Mouse (Mus musculus): Measurements from ENCODE around the gene Prph.

Prph gene

GRCm38 (mm10) chr15:99096831-99097500 is 42.0 kb downstream of the Prph start:
- DNase-seq (ENCODE audit: low spot score in 2 of 2), result peak in 1 of 2 experiments; percentile 69

- peak in 1 of 2 experiments; percentile 60 for DNase-seq (ENCODE audit: low spot score in 2 of 2)
Observed at GRCm38 (mm10) chr15:99097840-99098492, 43.0 kb downstream of the Prph start.

GRCm38 (mm10) chr15:99098493-99098861 is 43.5 kb downstream of the Prph start:
- DNase-seq (ENCODE audit: low spot score in 2 of 2), result no peak

GRCm38 (mm10) chr15:99099139-99099556 is 44.2 kb downstream of the Prph start:
- peak in 1 of 2 experiments; percentile 73 for DNase-seq (ENCODE audit: low spot score in 2 of 2)

- DNase-seq (ENCODE audit: low spot score in 2 of 2), result no peak
Observed at GRCm38 (mm10) chr15:99099984-99100383, 45.0 kb downstream of the Prph start.

- no peak for DNase-seq (ENCODE audit: low spot score in 2 of 2)
Observed at GRCm38 (mm10) chr15:99105238-99105637, 50.3 kb downstream of the Prph start.

- no peak for DNase-seq (ENCODE audit: low spot score in 2 of 2)
Observed at GRCm38 (mm10) chr15:99107866-99108265, 52.9 kb downstream of the Prph start.

Data from spleen, postnatal 4 days (tissue).